Mouse (Mus musculus): ENCODE data around the gene Epo. TPM values are rescaled to one million over a fixed set of nuclear protein-coding genes. Genes with fewer than 3 reads are reported as not detected.

Gene Epo
- polyA plus RNA-seq, 1 experiment, result not detected

DNA sequence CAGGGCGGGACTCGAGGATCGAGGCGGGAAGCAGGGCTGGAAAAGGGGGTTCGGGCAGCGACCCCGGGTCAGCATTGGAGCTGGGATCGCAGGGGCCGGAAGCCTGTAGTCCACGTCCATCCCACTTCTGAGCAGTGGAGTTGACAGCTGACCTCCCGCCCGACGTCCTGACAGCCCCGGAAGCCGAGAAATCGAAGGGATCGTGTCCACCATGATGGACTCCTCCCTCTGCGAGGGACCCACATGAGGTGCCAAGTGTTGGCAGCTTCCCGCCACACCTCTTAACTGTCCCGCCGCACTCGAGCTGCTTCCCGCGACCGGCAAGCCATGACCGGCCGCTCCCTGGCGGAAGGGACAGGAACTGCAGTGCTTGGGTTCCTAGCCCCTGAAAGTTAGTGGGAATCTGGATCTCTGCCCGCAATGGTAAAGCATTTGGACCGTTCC lies 30.4 kb downstream of the Epo start:
- peak; percentile 47 for TF ChIP-seq POLR2A (IDR thresholded peaks at IDR 0.05; ENCODE audit: low read depth, low read length)
- peak; percentile 87 for TF ChIP-seq CTCF (IDR thresholded peaks at IDR 0.05; ENCODE audit: extremely low read depth, insufficient read depth, insufficient read length, insufficient replicate concordance)
- H3K4me1 ChIP-seq (ENCODE audit: control insufficient read depth, insufficient read depth, insufficient read length), result no peaks in the 10 kb centered on the region; the same call in 1 of the 2 replicates
- H3K36me3 ChIP-seq (ENCODE audit: control insufficient read depth, insufficient read depth, low read length), result no peaks in the 10 kb centered on the region; the same call in 1 of the 2 replicates
- no peaks in the 10 kb centered on the region for H3K27me3 ChIP-seq (ENCODE audit: control insufficient read depth, insufficient read depth, low read length)
- peak overlapping the region; percentile 71 for H3K4me3 ChIP-seq (ENCODE audit: extremely low read depth, insufficient read depth, insufficient read length)
- WGBS, result under 1% methylated on average over 27 of the region's 30 CpGs
- H3K27ac ChIP-seq (ENCODE audit: insufficient read depth, low read length), result peak overlapping the region; percentile 77
- peak in 1 of 2 experiments; percentile 73 for DNase-seq (ENCODE audit: low read depth in 1 of 2, low spot score in 2 of 2)

DNA sequence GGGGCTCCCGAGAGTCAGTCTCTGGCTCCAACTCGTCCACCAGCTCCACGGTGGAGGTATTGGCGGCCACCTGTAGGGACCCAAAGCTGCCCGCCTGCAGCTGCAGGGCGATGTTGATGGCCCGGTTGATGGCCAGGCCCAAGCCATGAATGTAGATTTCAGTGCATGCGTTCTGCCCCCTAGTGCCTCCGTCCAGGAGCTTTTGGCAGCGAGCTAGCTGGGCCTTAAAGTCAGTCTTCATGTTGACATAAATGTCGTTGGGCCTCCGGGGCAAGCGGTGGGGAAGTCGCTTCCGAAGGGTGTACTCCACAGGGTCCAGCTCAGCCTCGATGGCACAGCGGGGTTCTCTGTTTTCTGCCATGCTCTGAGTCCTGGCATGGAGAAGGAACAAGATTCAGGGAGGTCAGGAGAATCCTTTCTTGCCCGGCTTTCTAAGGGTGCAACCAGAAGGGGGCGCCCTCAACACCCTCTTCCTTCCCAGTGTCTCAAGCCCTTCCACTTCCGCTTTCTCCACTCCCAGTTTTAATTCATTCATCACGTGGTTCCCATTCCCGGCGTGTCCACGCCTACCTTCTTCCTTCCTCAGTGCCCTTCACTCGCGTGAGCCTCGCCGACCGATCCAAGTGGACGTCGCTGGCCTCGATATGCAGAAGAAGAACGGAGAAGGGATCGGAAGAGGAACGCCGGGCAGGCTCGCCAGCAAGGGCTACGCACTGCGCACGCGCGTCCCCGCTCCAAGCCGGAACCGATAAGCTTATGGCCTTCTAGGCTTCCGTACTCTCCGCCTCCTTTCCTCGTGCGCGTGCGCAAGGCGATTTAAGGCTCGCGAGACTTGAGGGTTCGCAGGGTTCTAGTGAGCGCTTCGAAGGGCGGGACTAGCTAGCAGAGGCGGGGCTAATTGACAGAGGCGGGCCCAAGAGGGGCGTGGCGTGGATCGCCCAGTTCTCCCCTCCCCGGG lies 31.1 kb downstream of the Epo start, which contains the start of gene Pop7:
Gene Pop7 (minus strand): TSS at position 810 of the 958 bp plus-strand sequence.
- TF ChIP-seq POLR2A (IDR thresholded peaks at IDR 0.05; ENCODE audit: low read depth, low read length) (peak; percentile 31; the same call in 1 of the 2 replicates), CTCF (IDR thresholded peaks at IDR 0.05; ENCODE audit: extremely low read depth, insufficient read depth, insufficient read length, insufficient replicate concordance) (peak; percentile 78)
- Histone ChIP-seq H3K4me3 (ENCODE audit: extremely low read depth, insufficient read depth, insufficient read length) (peak within 1 kb of the TSS; percentile 94), H3K27me3 (ENCODE audit: control insufficient read depth, insufficient read depth, low read length) (no peaks in the 10 kb centered on the region), H3K27ac (ENCODE audit: insufficient read depth, low read length) (peak within 1 kb of the TSS; percentile 96), H3K4me1 (ENCODE audit: control insufficient read depth, insufficient read depth, insufficient read length) (no peaks in the 10 kb centered on the region; the same call in 1 of the 2 replicates), H3K36me3 (ENCODE audit: control insufficient read depth, insufficient read depth, low read length) (no peaks in the 10 kb centered on the region; the same call in 1 of the 2 replicates)
- peak; percentile 99 for DNase-seq (ENCODE audit: low read depth in 1 of 2, low spot score in 2 of 2)
- 2% methylated on average over 64 of the region's 64 CpGs for WGBS

- H3K27ac ChIP-seq (ENCODE audit: insufficient read depth, low read length), result no peak overlapping the region
- WGBS, result 91% methylated on average over 7 of the region's 7 CpGs
- no peaks in the 10 kb centered on the region for H3K27me3 ChIP-seq (ENCODE audit: control insufficient read depth, insufficient read depth, low read length)
- no peak for DNase-seq (ENCODE audit: low read depth in 1 of 2, low spot score in 2 of 2)
- no peaks in the 10 kb centered on the region; the same call in 1 of the 2 replicates for H3K4me1 ChIP-seq (ENCODE audit: control insufficient read depth, insufficient read depth, insufficient read length)
- H3K36me3 ChIP-seq (ENCODE audit: control insufficient read depth, insufficient read depth, low read length), result no peaks in the 10 kb centered on the region; the same call in 1 of the 2 replicates
- H3K4me3 ChIP-seq (ENCODE audit: extremely low read depth, insufficient read depth, insufficient read length), result no peak overlapping the region
- TF ChIP-seq CTCF (IDR thresholded peaks at IDR 0.05; ENCODE audit: extremely low read depth, insufficient read depth, insufficient read length, insufficient replicate concordance) (no peak), POLR2A (IDR thresholded peaks at IDR 0.05; ENCODE audit: low read depth, low read length) (no peak)
Measured at GRCm38 (mm10) chr5:137500186-137500585, 32.9 kb downstream of the Epo start.

- Histone ChIP-seq H3K27me3 (ENCODE audit: control insufficient read depth, insufficient read depth, low read length) (no peaks in the 10 kb centered on the region), H3K4me3 (ENCODE audit: extremely low read depth, insufficient read depth, insufficient read length) (no peak overlapping the region), H3K4me1 (ENCODE audit: control insufficient read depth, insufficient read depth, insufficient read length) (no peaks in the 10 kb centered on the region), H3K27ac (ENCODE audit: insufficient read depth, low read length) (no peak overlapping the region), H3K36me3 (ENCODE audit: control insufficient read depth, insufficient read depth, low read length) (no peaks in the 10 kb centered on the region)
- no peak for DNase-seq (ENCODE audit: low read depth in 1 of 2, low spot score in 2 of 2)
- 80% methylated on average over 13 of the region's 13 CpGs for WGBS
- no peak for TF ChIP-seq POLR2A (IDR thresholded peaks at IDR 0.05; ENCODE audit: low read depth, low read length)
- no peak for TF ChIP-seq CTCF (IDR thresholded peaks at IDR 0.05; ENCODE audit: extremely low read depth, insufficient read depth, insufficient read length, insufficient replicate concordance)
Measured at GRCm38 (mm10) chr5:137493831-137494230, 39.2 kb downstream of the Epo start.

DNA sequence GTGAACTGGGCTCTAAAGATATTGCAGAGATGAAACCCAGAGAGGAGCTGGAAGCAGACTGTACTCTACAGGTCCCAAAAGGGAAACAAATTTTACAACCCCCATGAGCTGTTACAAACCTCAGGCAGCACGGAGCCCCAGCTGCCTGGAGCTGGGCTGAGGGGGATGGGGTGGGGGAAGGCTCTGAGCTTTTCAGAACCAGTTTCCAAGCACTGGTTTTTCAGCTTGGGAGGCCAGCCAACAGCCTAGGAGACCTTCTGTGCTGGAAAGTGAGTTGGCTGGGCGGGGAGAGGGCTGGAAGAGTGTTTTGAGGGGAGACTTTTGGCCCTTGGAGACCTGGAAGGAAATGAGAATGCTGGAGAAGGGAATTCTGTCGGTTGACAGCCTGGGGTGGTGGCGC lies 41.5 kb downstream of the Epo start:
- 66% methylated on average over 4 of the region's 4 CpGs for WGBS
- no peaks in the 10 kb centered on the region for H3K36me3 ChIP-seq (ENCODE audit: control insufficient read depth, insufficient read depth, low read length)
- no peak overlapping the region for H3K27ac ChIP-seq (ENCODE audit: insufficient read depth, low read length)
- H3K27me3 ChIP-seq (ENCODE audit: control insufficient read depth, insufficient read depth, low read length), result no peaks in the 10 kb centered on the region
- no peaks in the 10 kb centered on the region for H3K4me1 ChIP-seq (ENCODE audit: control insufficient read depth, insufficient read depth, insufficient read length)
- no peak overlapping the region for H3K4me3 ChIP-seq (ENCODE audit: extremely low read depth, insufficient read depth, insufficient read length)
- no peak for DNase-seq (ENCODE audit: low read depth in 1 of 2, low spot score in 2 of 2)
- no peak for TF ChIP-seq CTCF (IDR thresholded peaks at IDR 0.05; ENCODE audit: extremely low read depth, insufficient read depth, insufficient read length, insufficient replicate concordance)
- TF ChIP-seq POLR2A (IDR thresholded peaks at IDR 0.05; ENCODE audit: low read depth, low read length), result no peak

GRCm38 (mm10) chr5:137487616-137488015 lies 45.4 kb downstream of the Epo start:
- DNase-seq (ENCODE audit: low read depth in 1 of 2, low spot score in 2 of 2), result no peak
- peaks cover 5% of the 10 kb centered on the region; the same call in 1 of the 2 replicates for H3K27me3 ChIP-seq (ENCODE audit: control insufficient read depth, insufficient read depth, low read length)
- TF ChIP-seq CTCF (IDR thresholded peaks at IDR 0.05; ENCODE audit: extremely low read depth, insufficient read depth, insufficient read length, insufficient replicate concordance), result no peak
- TF ChIP-seq POLR2A (IDR thresholded peaks at IDR 0.05; ENCODE audit: low read depth, low read length), result no peak
- no peaks in the 10 kb centered on the region for H3K36me3 ChIP-seq (ENCODE audit: control insufficient read depth, insufficient read depth, low read length)
- H3K4me3 ChIP-seq (ENCODE audit: extremely low read depth, insufficient read depth, insufficient read length), result no peak overlapping the region
- H3K27ac ChIP-seq (ENCODE audit: insufficient read depth, low read length), result no peak overlapping the region
- 90% methylated on average over 7 of the region's 7 CpGs for WGBS
- no peaks in the 10 kb centered on the region for H3K4me1 ChIP-seq (ENCODE audit: control insufficient read depth, insufficient read depth, insufficient read length)

Data from spleen, adult 2 months (tissue).